Mouse (Mus musculus): ENCODE measurements around the gene Mmp19.

The Mmp19 gene

DNA sequence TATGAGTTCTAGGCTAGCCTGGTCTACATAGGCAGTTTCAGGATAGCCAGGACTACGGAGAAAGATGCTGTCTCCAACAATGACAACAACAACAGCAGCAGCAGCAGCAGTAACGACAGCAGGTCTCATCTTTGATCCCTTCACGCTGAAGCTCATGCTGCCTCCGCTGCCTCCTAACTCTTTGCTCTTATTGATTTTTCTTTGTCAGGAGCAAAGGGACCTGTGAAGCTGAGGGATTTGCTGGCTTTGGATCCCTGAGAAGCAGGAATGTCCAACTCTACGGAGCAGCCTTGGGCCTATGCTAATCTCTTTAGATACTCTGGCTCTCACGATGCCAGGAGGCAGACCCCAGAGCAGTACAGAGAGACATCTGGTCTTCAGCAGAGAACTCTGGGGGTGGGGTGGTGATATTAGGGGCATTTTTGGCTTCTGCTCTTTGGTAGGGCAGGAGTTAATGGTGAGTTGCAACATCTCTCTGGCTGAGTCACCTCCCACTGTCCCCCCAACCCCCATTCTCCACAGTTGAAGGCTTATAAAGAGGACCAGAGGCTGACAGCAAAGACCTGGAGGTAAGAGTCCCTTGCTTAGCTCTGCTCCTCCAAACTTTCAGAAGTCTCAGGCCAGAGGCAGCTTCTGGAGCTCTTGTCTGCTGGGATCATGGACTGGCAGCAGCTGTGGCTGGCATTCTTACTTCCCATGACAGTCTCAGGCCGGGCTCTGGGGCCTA lies at the start of gene Mmp19:
TSS of gene Mmp19 (plus strand) at position 513 of the 727 bp plus-strand sequence.
- peak; percentile 38 for DNase-seq (ENCODE audit: low spot score)

DNA sequence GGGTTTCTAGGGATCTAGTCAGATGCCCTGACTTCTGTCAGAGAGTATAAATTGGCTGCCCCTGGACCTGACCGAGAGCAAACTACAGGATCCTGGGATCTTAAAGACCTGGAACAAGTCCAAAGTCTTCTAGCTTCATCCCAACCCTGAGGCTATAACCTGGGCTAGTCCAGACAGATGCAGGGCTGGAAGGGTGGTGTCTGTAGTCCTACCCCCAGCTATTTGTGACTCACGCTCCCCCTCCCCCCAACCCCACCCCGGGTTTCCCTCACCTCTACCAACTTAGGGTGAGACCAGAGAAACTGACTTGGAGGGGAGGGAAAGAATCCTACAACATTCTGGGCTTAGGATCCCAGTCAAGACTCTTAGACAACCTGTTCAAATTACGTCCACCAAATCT lies 48.1 kb upstream of the Mmp19 start:
- peak; percentile 61 for DNase-seq (ENCODE audit: low spot score)

DNA sequence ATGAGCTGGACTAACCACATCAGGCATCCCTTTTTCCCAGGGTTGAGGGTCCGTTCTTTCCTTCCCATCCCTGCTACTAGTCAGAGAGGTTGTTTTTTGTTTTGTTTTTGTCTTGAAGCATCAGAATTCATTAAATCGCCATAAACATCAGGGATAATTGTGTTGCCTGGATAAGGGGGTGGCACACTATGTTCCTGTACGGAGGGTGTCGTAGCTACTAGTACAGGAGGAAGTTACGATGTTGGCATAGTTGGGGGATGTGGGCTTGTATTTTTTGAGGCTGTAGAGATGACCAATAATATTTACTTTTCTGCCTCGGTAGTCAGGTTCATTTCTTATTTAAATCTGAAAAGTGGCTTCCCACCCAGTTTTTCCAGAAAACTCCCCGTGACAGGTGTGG lies 47.5 kb upstream of the Mmp19 start:
- no peak for DNase-seq (ENCODE audit: low spot score)

GRCm38 (mm10) chr10:128743791-128744191 lies 46.9 kb upstream of the Mmp19 start:
- DNase-seq (ENCODE audit: low spot score), result peak; percentile 66

DNA sequence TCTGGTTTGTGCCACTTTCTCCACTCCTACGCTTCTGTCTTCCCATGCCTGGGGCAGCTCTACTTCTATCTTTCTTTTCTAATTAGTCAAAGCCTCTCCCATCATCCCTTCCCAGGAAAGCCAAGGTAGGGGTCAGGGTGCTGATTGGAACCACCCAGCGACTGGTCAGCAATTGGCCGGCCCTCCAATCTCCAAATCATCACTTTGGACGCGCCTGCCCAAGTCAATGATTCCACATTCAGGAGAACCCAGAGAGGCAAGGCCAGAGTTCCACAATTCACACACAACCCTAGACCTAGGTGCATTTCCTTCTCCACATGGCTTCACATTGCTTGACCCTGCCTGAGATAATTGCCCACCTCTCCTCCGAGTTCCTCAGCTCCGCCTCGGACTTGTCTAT lies 46.5 kb upstream of the Mmp19 start:
- no peak for DNase-seq (ENCODE audit: low spot score)

- DNase-seq (ENCODE audit: low spot score), result no peak
Measured at GRCm38 (mm10) chr10:128744680-128745601, 45.8 kb upstream of the Mmp19 start, which contains the start of gene Dgka. Dgka (minus strand) TSS chr10:128744855.

DNA sequence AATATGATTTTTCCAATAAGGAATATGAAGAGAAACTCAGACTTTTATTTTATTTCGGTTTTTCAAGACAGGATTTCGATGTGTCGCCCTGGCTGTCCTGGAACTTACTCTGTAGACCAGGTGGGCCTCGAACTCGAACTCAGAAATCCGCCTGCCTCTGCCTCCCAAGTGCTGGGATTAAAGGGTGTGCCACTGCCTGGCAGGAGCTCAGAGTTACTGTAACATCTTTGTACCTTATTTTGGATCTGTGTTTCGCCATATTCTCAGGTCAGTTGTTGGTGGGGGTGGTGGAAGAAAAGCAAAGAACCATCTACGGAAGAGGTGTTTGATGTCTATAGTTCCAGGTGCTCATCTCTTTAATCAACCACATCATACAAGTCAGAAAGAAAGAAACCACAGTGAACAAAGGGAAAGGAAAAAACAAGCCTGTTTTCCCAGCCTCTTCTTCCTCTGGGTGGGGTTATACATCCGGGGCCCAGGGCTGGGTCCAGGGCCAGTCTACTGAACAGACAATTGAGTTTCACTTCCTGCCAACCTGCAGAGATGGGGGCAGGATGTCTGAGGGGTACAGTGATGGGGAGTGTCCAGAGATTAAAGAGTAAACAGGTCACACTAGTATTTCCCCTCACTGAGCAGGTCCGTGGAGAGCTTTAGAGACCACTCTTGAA lies 44.6 kb upstream of the Mmp19 start:
- no peak for DNase-seq (ENCODE audit: low spot score)

GRCm38 (mm10) chr10:128746972-128747645 lies 43.6 kb upstream of the Mmp19 start:
- DNase-seq (ENCODE audit: low spot score), result no peak

GRCm38 (mm10) chr10:128747646-128748251 lies 43.0 kb upstream of the Mmp19 start, which contains the start of gene Pym1:
Pym1 (plus strand) TSS chr10:128747889.
- peak; percentile 86 for DNase-seq (ENCODE audit: low spot score)

- DNase-seq (ENCODE audit: low spot score), result peak; percentile 76
Measured at GRCm38 (mm10) chr10:128748252-128748864, 42.4 kb upstream of the Mmp19 start.

DNA sequence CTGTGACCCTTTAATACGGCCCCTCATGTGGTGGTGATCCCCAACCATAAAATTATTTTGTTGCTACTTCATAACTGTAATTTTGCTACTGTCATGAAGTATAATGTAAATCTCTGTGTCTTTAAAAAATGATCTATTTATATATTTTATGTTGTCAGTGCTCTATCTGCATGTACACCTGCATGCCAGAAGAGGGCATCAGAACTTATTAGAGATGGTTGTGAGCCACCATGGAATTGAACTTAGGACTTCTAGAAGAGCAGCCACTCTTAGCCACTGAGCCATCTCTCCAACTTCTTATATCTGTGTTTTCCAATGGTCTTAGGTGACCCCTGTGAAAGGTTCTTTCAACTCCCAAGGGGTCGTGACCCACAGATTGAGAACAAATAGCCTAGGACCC lies 17.8 kb upstream of the Mmp19 start:
- no peak for DNase-seq (ENCODE audit: low spot score)

DNA sequence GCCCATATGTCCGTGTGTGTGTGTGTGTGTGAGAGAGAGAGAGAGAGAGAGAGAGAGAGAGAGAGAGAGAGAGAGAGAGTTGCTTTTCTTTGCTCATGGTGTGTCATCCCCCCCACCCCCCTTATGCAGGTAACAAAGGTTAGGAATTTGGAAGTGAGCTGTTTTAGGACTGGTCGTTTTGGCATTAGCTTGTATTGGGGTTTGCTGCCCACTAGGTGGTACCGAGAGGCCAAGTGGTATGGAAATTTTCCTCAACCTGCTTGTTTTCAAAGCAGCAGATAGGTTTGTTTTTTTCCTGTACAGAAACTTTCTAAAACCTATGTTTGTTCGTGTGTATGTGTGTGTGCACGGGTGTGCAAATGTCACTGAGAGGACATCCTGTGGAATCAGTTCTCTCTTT lies 17.0 kb upstream of the Mmp19 start:
- no peak for DNase-seq (ENCODE audit: low spot score)

DNA sequence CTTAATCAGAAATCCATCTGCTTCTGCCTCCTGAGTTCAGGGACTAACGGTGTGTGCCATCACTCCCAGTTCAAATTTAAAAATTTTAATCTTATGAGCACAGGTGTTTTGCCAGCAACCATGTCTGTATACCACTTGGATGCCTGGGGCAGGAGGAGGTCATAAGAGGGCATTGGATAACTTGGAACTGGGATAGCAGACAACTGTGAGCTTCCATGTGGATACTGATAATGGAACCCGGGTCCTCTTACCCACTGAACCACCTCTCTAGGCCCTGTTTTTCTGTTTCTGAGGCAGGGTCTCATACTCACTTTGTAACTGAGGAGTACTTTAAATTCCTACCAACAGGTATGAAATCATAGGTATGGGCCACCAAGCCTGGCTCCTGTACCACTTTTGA lies 12.3 kb upstream of the Mmp19 start:
- no peak for DNase-seq (ENCODE audit: low spot score)

DNA sequence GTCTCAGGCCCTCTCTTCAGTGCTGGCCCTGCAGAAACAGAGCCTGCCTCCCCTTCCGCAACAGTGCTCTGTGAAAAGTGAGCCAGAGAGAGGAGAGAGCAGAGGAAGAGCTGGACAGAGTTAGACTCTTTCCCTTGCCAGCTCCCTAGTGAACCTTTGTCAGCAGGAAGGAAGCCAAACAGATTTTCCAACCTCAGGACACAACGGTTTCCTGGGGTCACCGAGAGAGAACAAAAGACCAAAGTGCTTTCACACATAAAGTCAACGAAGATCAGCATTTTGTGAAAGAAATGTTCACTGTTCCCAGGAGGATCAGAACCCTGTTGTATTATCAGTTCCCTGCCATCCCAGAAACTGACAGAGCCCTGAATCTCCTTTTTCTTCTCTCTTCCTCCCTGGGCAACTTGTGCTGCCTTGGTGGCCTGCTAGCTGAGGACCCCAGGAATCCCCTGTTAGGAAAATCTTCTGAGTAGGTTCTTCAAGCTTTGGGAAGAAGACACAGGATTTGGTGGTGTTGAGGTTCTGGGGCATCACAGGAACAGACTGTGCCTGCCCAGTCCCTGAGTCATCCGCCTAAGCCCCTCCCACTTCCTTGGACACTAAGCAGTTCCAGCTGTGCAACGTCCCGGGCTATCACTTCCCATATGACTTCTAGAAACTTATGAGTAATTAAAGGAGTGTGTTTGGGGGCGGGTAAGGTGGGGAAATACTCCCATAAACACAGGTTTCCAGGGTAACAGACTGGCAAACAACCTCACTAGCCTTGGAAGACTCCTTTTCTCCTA lies 11.5 kb upstream of the Mmp19 start:
- peak; percentile 88 for DNase-seq (ENCODE audit: low spot score)

- DNase-seq (ENCODE audit: low spot score), result no peak
Measured at GRCm38 (mm10) chr10:128780200-128780599, 10.5 kb upstream of the Mmp19 start.

DNA sequence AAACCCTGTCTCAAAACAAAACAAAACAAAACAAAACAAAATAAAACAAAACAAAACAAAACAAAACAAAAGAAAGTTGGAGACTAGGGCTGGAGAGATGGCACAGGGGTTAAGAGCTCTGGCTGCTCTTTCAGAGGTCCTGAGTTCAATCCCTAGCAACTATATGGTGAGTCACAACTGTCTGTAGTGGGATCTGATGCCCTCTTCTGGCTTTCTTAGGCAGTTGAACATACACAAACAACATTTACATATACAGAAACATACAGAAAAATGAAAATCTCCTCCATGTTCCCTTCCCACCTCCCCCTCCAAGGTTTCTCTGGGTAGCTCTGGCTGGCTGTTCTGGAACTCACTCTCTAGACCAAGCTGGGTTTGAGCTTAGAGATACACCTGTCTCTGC lies 1.3 kb downstream of the Mmp19 start:
- no peak for DNase-seq (ENCODE audit: low spot score)

GRCm38 (mm10) chr10:128793258-128793657 lies 2.5 kb downstream of the Mmp19 start:
- DNase-seq (ENCODE audit: low spot score), result no peak

- no peak for DNase-seq (ENCODE audit: low spot score)
Measured at GRCm38 (mm10) chr10:128794391-128794790, 3.7 kb downstream of the Mmp19 start.

DNA sequence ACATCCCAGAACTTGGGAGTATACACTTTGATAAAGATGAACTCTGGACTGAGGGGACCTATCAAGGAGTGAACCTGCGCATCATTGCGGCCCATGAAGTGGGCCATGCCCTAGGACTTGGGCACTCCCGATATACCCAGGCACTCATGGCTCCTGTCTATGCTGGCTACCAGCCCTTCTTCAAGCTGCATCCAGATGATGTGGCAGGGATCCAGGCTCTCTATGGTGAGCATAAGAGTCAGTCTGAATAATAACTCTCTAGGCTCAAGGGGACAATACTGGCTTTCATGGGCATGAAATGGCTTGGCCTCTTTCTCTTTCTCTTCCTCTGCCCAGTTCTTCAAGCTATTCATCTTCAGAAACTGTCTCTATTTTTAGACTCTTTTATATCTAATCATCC lies 4.9 kb downstream of the Mmp19 start:
- no peak for DNase-seq (ENCODE audit: low spot score)

DNA sequence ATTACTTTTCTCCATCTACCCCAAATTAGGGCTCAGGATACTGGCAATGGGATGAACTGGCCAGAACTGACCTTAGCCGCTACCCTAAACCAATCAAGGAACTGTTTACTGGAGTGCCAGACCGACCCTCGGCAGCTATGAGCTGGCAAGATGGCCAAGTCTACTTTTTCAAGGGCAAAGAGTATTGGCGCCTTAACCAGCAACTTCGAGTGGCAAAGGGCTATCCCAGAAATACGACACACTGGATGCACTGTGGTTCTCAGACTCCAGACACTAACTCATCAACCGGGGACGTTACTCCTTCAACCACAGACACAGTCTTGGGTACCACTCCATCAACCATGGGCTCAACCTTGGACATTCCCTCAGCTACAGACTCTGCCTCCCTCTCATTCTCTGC lies 8.0 kb downstream of the Mmp19 start:
- no peak for DNase-seq (ENCODE audit: low spot score)

Measured in urinary bladder, postnatal 14 days (tissue).